Mouse (Mus musculus) cerebellum, adult 9-10 months (tissue): ENCODE measurements around the gene Galnt10.

Experiments
- DNase-seq: peaks from one replicate; pipeline ENCODE4 v3.0.0; 2022

The Galnt10 gene

GRCm38 (mm10) chr11:57829871-57830775 is 184.9 kb downstream of the Galnt10 start:
- no peak for DNase-seq

- DNase-seq: no peak
These were observed 186.1 kb downstream of the Galnt10 start for GRCm38 (mm10) chr11:57831281-57831781.

GRCm38 (mm10) chr11:57831861-57832260 is 186.6 kb downstream of the Galnt10 start:
- DNase-seq: no peak

GRCm38 (mm10) chr11:57832552-57833201 is 187.4 kb downstream of the Galnt10 start, which contains the start of gene Hand1:
Hand1 (minus strand) TSS chr11:57832818.
- DNase-seq: no peak

- no peak for DNase-seq
These were observed 188.2 kb downstream of the Galnt10 start for GRCm38 (mm10) chr11:57833296-57833977.

- no peak for DNase-seq
These were observed 188.8 kb downstream of the Galnt10 start for GRCm38 (mm10) chr11:57834031-57834430.

- DNase-seq: no peak
These were observed 190.1 kb downstream of the Galnt10 start for GRCm38 (mm10) chr11:57835331-57835730.

- no peak for DNase-seq
These were observed 190.7 kb downstream of the Galnt10 start for GRCm38 (mm10) chr11:57835931-57836330.

- DNase-seq: no peak
These were observed 191.2 kb downstream of the Galnt10 start for GRCm38 (mm10) chr11:57836401-57836800.
